Mouse (Mus musculus) retina, embryonic 14.5 days (tissue): ENCODE measurements around the gene Eogt.

Experiments used
- DNase-seq: peaks from one replicate; pipeline ENCODE4 v3.0.0-alpha.2; 2015; ENCODE audit warnings: low spot score

Gene Eogt

DNA sequence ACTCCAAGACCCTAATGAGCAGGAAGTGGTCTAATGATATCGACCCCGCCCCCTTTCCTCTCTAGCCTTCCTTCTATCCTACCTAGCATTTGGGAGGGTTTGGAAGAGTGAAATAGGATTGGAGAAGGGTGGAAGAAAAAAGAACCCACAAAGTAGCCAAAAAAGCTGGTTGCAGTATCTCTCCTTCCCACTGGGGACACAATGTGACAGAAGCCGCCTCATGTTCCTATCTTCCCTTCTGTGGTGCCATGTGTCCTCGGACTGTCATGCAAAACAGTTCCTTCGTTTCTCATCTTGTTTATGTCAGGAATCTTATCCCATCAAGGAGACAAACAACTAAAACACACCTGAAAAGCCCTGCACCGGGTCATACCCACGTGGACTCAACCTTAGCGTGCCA is 42.9 kb downstream of the Eogt start:
- DNase-seq: no peak

DNA sequence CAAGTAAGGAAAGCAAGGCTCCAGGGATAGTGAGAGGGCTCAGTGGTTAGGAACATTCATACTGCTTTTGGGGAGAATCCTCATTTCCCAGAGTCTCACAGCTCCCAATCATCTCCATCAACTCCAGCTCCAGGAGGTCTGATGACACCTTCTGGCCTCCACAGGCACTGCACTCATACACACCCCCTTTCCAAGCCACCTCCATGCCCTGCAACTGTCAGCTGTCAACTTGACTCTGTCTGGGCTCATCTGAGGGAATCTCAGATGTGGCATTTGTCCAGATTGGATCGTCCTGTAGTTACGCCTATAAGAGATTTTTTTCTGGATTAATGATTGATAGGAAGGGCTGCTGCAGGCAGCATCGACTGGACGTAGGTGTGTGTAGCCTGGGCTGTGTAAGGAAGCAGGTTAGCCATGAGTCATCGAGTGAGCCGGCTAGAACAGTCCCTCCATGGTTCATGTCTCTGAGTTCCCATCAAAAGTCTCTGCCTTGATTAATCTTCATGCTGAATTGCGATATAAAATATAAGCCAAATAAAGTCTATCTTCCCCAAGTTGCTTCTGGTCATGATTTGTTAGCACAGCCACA is 44.6 kb downstream of the Eogt start:
- DNase-seq: no peak

DNA sequence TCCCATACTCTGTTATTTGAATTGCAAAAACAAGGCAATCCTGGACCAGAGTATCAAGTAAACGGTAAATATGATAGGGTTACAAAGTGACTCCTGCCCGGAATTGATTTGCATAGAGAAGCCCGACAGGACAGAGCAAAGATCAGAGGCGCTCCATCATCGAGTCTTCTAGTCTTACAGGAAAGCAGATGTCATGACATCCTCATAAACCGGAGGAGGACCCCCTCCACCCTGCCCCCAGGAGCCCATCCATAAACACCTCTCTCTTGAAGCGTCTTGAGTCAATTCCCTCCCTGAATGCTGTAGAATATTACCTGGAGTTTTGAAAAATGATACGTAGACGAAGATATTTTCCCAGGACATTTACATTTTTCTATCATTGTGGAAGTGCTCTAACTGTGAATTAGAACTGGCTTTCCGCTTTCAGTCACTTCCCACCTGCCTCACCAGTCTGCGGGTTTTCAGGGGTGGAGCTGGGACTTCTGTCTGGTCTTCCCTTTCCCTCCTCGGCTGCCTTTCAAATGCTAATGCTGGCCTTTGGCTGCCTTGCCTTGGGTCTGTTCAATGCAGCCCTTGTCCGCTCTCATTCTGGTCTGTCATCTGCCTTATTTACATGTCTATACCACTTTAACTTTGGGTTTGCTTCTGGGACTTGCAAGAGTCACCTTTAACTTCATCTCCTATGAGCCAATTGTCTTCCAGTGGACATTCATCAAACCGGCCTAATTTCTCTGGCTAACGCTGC is 46.9 kb downstream of the Eogt start:
- DNase-seq: no peak

DNA sequence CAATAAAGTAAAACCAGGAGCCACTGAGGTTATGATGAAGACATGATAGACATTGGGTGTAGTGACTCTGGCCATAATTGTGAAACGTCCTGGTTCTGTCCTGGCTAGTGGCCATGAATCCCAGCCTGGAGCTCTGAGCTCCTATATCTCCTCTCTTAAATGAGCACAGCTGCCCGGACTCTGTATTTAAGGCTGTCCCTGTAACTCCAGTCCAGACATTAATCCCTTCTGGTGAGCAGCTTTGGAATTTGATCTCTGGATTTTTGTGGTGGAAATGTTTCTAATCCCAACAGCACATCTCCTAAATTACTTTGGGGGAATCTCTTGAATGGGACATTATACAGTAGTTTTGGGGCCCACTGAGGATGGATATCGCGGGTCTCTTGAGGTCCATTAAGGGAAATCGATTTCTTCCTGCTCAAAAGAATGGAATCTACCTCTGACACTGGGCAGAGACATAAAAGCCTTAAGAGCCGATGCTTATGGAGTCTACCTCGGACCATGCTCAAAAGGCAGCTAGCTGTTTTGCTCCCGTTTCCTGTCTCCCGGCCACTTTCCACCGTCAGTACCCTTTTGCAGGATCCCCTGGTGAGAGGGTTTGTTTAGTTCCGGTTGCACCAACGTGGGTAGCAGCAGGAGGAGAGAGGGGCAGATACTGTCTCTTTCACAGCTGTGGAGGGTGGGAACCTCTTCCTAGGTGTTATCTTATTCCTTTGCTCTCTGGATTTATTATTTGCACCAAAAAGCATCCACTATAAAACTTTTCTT is 47.6 kb downstream of the Eogt start:
- no peak for DNase-seq

DNA sequence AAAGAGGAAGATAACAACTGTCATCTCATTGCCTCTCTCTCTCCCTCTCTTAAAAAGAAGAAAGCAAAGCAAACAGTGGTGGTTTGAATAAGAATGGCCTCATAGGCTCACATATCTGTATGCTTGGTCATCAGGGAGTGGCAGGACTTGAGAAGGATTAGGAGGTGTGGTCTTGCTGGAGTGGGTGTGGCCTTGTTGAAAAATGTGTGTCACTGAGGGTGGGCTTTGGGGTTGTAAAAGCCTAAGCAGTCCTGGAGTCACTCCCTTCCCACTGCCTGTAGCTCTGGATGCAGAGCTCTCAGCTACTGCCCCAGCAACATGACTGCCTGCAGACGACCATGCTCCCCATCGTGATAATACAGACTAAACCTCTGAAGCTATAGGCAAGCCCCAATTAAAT is 66.6 kb downstream of the Eogt start:
- no peak for DNase-seq

DNA sequence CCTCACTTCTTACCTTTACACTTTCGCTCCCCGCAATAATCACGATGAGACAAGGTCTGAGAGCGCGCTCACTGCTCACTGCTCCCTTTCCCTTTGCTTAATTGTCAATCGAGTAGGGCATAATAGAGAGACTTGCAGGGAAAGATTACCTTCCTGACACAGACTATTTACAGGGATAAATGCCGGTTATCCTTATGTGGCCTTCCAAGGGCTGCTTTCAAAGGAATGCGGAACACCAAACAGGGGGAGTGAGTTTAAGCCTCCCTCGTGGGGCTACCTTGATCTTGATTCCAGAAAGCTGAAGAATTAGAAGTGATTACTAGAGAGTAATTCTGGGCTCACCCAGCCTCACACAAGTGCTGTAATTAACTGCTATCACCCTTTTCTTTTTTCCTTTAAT is 69.0 kb downstream of the Eogt start:
- no peak for DNase-seq

DNA sequence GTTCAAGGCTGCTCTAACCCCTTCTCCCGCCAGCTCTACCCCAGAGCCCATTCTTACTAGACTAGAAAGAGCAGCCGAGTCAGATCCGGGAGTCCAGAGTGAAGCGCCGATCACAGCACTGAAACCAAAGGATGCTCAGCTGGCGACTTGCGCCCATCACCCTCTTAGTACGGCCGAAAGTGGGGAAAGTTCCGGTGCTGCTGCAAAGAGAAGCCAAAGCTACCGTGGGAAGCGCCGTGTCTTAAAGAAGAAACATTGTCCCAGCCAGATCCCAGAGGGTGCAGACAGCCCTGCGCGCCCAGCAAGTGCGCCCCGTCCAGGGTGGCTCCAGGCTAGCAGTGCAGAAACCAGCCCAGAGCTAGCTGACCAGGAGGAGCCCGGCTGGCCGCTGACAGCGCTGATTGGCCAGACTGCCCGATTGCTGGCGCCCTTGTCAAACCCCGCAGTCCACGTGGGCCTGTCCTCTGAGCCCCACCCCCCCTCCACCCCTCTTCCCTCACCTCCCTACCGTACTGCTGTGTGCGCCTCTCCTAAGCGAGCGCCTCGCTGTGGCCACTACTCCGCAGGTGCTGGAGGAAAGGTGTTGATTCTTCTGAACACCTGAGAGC is 88.8 kb downstream of the Eogt start, which contains the start of gene Fam19a4:
Gene Fam19a4, minus strand, starts transcription at position 340 of the 608 bp plus-strand sequence.
- DNase-seq: peak; percentile 73
